15 mouse cellular contexts compared by ENCODE assay signal in the genomic region with DNA sequence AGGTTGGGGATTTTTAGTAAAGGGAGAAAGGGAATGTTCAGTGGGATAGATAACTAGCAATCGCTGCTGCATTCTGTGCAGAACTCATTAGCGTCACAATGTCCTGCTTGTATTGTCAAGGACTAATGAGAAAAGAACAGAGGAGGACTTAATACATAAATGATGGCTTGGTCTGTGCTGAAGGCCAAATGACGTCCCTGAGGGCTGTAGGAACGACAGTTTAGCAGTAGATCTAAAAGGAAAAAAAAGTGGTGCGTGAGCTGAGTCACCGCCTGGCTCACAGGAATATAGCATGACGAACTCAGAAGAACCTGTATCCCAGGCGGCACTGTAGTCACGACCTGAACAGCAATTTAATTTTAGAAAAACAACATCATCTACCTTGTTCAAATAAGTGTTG.
"Had no signal": no experiment of that assay in that cellular context is flagged by ENCODE, and none has a peak within 500 bp of the region (broad histone marks: within the 10 kb centered on the region; RNA-seq: fewer than 3 reads in every experiment).

No protein-coding gene starts in this region.

- DNase-seq: kidney, adult 9 months; kidney, postnatal 4 days; liver; liver, embryonic 13.5 days; liver, postnatal 0 days; lung, postnatal 14 days; right cerebral cortex, adult 18-20 months; right cerebral cortex, postnatal 25 days; thymus, postnatal 14 days had no signal

- H3K9me3 ChIP-seq: limb, embryonic 12.5 days; liver, embryonic 13.5 days; lung, embryonic 15.5 days; neural tube, embryonic 12.5 days had no signal

- H3K4me1 ChIP-seq: limb, embryonic 12.5 days; liver, embryonic 13.5 days; lung, embryonic 15.5 days; neural tube, embryonic 12.5 days had no signal

- H3K9ac ChIP-seq: limb, embryonic 12.5 days; liver, embryonic 13.5 days; liver, postnatal 0 days; lung, embryonic 15.5 days; neural tube, embryonic 12.5 days had no signal

- H3K36me3 ChIP-seq: limb, embryonic 12.5 days; liver, embryonic 13.5 days; lung, embryonic 15.5 days; neural tube, embryonic 12.5 days had no signal

- H3K27ac ChIP-seq: kidney, postnatal 0 days; layer of hippocampus, adult 2 months; limb, embryonic 12.5 days; liver, embryonic 13.5 days; lung, embryonic 15.5 days; neural tube, embryonic 12.5 days had no signal

- H3K4me3 ChIP-seq: layer of hippocampus, adult 2 months; limb, embryonic 12.5 days; liver, embryonic 13.5 days; lung, embryonic 15.5 days; myocyte; neural tube, embryonic 12.5 days had no signal

- H3K4me2 ChIP-seq: limb, embryonic 12.5 days; liver, embryonic 13.5 days; lung, embryonic 15.5 days; neural tube, embryonic 12.5 days had no signal

- ATAC-seq: liver, postnatal 0 days had no signal

- H3K27me3 ChIP-seq: limb, embryonic 12.5 days; liver, embryonic 13.5 days; lung, embryonic 15.5 days; neural tube, embryonic 12.5 days had no signal
